In the genomic region with DNA sequence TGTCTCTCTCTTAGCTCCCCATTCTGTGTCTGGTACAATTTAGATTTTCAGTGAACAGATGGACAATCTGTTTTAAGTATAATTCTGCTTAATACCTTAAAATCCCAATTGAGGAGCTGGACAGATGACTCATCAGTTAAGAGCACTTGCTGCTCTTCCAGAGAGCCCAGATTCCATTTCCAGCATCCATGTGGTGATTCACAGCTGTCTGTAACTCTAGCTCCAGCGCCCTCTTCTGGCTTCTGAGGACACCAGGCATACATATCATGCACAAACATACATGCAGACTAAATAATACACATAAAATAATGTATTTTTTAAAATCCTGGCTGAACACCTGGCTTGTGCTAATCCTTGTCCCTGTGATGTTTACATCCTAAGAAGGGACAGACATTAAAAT, we compare ENCODE assay signal across 9 mouse cellular contexts. TPM values are rescaled to one million over a fixed set of nuclear protein-coding genes. Genes with fewer than 3 reads are reported as not detected.
DNase-seq lines count a peak whose midpoint lies in the region; ATAC-seq lines count a peak whose summit lies in the region.
"Had no signal": no experiment of that assay in that cellular context is flagged by ENCODE, and none has a peak within 500 bp of the region (broad histone marks: within the 10 kb centered on the region; RNA-seq: fewer than 3 reads in every experiment).

No protein-coding gene starts in this region.

- no peak overlapping the region for H3K9ac ChIP-seq in hindbrain, embryonic 16.5 days (ENCODE audit: low read depth, low read length)

- peaks cover 2% of the 10 kb centered on the region; the same call in 1 of the 2 replicates for H3K27me3 ChIP-seq in hindbrain, embryonic 16.5 days (replicated peaks; ENCODE audit: control insufficient read depth, insufficient read depth, low read length)

- H3K27ac ChIP-seq in hindbrain, embryonic 16.5 days (ENCODE audit: low read depth, low read length), result no peak overlapping the region

- DNase-seq in kidney, postnatal 10 days, result peak; percentile 30
- no peak for DNase-seq in kidney, adult 9 months
- peak; percentile 46 for DNase-seq in 416B (ENCODE audit: low read depth)
- DNase-seq in MN1 (ENCODE audit: low spot score), result peak; percentile 89
- DNase-seq in layer of hippocampus, adult 11-12 months (ENCODE audit: low spot score), result peak; percentile 41
- no peak for DNase-seq in cerebellum, adult 8-10 months
- DNase-seq in heart, postnatal 4 days, result no peak

- H3K36me3 ChIP-seq in hindbrain, embryonic 16.5 days (ENCODE audit: control insufficient read depth, insufficient read depth, low read length), result no peaks in the 10 kb centered on the region

- H3K4me2 ChIP-seq in hindbrain, embryonic 16.5 days (ENCODE audit: low read length), result no peak overlapping the region

- H3K9me3 ChIP-seq in hindbrain, embryonic 16.5 days (ENCODE audit: control insufficient read depth, low read length), result no peaks in the 10 kb centered on the region

- no peak overlapping the region for H3K4me3 ChIP-seq in hindbrain, embryonic 16.5 days (ENCODE audit: low read length)

- no peak for ATAC-seq in hindbrain, embryonic 16.5 days

- 3% methylated on average over 1 of the region's 1 CpGs for WGBS in hindbrain, embryonic 16.5 days

- peaks cover 11% of the 10 kb centered on the region; the same call in 1 of the 2 replicates for H3K4me1 ChIP-seq in hindbrain, embryonic 16.5 days (ENCODE audit: control insufficient read depth, insufficient read depth, low read depth, low read length)

RNA-seq across cellular contexts. Expression of a gene that starts 1.4 kb away (rescaled TPM):
- not detected for total RNA-seq in heart, postnatal 4 days (2021)
- polyA plus RNA-seq in hindbrain, embryonic 16.5 days (2015; fragmentation: Nextera tagmentation; extraction: Ambion mirVana), result 1.6 and 1.8 TPM in 2 replicates

RNA-seq across cellular contexts. Expression of a gene that starts 11.8 kb away (rescaled TPM):
- 10 to 100 TPM; 17.7 to 18.1 TPM for total RNA-seq in heart, postnatal 4 days (2021)
- 0.36 and 0.54 TPM in 2 replicates for polyA plus RNA-seq in hindbrain, embryonic 16.5 days (2015; fragmentation: Nextera tagmentation; extraction: Ambion mirVana)

RNA-seq across cellular contexts. Expression of a gene that starts 18.9 kb away (rescaled TPM):
- not detected for total RNA-seq in heart, postnatal 4 days (2021)
- polyA plus RNA-seq in hindbrain, embryonic 16.5 days (2015; fragmentation: Nextera tagmentation; extraction: Ambion mirVana), result 0.29 TPM in 1 of 2 replicates, not detected in the other
- total RNA-seq: left cerebral cortex, postnatal 10 days had no signal

RNA-seq across cellular contexts. Expression of a gene that starts 37.5 kb away (rescaled TPM):
- total RNA-seq in heart, postnatal 4 days (2021), result under 1 TPM in 1 of 2 experiments, not detected in 1; 0.11 TPM
- polyA plus RNA-seq in hindbrain, embryonic 16.5 days (2015; fragmentation: Nextera tagmentation; extraction: Ambion mirVana), result 1.7 and 2.3 TPM in 2 replicates

RNA-seq across cellular contexts. Expression of a gene that starts 50.9 kb away (rescaled TPM):
- total RNA-seq in heart, postnatal 4 days (2021), result 10 to 100 TPM; 12.7 to 13.5 TPM
- 63.7 and 72.1 TPM in 2 replicates for polyA plus RNA-seq in hindbrain, embryonic 16.5 days (2015; fragmentation: Nextera tagmentation; extraction: Ambion mirVana)

Comparison
In these comparisons a context has a peak if more than half of its experiments do, and no peak if none do; other contexts are left out.
1. DNase-seq: peak in kidney, postnatal 10 days (single experiment), 416B (single experiment), MN1 (single experiment) and layer of hippocampus, adult 11-12 months (single experiment); none in kidney, adult 9 months (single experiment), cerebellum, adult 8-10 months (single experiment) and heart, postnatal 4 days (single experiment).